Mouse (Mus musculus) inflammation-experienced regulatory T-cells, adult 6 months (primary cell): ENCODE measurements around the gene BC048562. TPM values are rescaled to one million over a fixed set of nuclear protein-coding genes. Genes with fewer than 3 reads are reported as not detected.

Source experiments
- ATAC-seq: one replicate; pipeline ENCODE4 v1.8.0; 2017
- polyA plus RNA-seq, 3 experiments: library from polyadenylated mRNA; unstranded; fragments of 100-300 nt; shearing (Covaris generic); gene quantifications; one replicate each; pipeline ENCODE4 v1.2.1; 2017

BC048562 gene
- polyA plus RNA-seq, 3 experiments from 2014 or later = not detected

DNA sequence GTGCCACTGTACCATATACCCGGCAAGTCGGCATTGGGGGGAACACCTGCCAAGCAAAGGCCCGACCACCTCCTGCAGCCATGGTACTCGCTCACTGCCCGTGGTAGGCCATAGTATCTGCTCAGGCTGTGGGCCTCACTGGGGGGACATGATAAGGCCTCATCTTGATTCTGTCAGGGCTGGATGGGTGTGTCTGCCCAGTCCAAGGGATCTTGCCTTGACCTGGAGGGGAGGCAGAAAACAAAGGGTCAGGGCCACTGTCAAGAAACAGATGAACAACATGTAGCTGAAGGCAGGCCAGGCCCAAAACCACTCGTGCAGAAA is 14.8 kb downstream of the BC048562 start:
- no peak for ATAC-seq

DNA sequence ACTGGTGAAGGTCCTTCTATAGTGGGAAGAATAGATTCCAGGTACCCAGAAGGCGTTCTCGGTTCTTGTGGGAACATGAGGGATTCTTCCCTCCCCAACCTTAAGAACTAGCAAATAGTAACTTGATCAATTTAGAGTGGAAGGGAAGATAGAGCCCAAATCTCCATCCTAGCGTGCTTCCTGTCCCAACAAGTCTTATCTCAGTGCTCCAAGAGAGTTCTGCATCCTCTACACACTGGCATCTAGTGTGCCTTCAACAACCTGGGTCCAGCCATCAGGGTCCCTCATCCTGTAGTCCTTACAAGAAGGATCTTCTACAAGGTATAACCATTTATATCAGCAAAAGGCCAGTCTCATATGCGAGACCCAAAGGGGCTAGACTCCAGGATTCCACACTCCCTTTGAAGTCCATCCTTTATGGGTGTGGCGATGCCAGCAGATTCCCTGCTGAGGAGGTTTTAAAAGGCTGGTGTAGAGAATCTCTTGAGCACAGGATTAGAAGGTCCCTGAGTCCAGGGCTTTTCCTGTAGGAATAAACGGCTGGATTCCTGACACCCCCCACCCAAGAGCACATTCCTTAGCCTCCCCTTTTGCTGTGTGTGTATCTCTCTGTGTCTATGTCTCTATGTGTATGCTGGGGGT is 15.4 kb downstream of the BC048562 start:
- no peak for ATAC-seq

GRCm38 (mm10) chr9:108452291-108452906 is 16.1 kb downstream of the BC048562 start:
- ATAC-seq = peak; percentile 69

DNA sequence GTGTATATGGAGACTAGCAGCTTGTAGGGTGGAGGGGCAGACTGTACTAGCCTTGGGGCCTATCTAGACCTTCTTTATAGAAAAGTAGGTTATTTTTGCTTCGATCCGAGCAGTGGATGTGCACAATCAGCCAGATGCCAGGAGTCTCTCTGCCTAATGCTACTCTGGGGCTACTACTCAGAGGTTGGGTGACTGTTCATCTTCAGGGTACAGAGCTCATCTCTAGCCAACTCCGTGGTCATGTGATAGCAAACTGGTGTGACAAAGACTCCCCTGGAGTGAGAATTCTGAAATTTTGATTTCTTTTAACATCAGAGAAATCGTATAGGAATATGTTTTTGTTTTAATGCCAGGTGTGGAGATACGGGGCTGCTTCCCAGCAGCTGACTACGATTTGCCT is 16.6 kb downstream of the BC048562 start:
- ATAC-seq = no peak

- no peak for ATAC-seq
Measured at GRCm38 (mm10) chr9:108453458-108453857, 17.2 kb downstream of the BC048562 start.

GRCm38 (mm10) chr9:108454429-108454828 is 18.1 kb downstream of the BC048562 start:
- no peak for ATAC-seq

DNA sequence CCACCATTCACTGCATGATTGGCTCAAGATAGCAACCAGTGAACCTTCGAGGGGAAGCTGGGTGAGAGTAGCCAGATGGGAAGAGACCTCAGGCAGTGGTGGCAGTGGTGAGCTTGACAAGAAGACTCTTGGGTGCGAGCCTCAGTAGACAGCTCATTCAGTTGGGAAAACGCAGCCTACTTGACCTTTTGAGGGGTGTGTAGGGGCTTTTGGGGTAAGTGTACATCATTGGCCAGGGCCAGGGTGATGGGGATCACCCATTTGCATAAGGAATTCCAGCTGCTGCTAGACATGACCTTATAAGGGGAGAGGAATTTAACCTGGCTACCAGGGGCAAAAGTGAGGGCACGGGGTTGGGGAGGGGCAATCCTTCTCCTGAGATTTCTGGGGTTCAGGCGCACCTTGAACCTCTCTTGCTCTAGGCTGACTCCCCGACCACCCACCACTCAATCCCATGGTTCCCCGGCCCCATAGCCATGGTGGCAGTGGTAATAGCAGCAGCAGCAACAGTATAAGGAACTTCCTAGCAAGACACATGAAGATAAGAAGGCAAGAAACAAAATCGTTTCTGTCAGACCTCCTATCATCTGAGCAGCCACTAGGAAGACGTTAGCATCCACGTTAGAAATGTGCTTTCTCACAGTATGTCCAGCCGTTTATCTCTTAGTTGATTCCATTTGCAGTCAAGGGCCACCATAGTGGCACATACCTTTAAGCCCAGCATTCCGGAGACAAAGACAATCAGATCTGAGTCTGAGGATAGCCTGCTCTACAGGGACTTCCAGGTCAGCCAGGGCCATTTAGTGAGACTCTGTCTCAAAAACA is 19.7 kb downstream of the BC048562 start:
- no peak for ATAC-seq

DNA sequence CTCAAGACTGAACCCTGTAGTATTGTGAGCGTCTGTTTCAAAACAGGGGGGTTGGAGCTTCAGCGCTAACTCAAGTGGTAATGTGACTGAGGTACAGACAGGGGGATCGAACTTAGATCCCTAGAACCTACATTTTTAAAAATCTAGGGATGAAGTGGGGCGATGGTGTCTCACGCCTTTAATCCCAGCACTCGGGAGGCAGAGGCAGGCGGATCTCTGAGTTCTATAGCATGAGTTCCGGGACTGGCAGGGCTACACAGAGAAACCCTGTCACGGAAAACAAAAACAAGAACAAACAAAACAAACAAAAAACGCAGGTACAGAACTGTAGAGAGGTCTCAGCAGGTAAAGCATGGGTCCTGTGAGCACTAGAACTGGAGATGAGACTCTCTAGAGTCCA is 20.7 kb downstream of the BC048562 start:
- ATAC-seq = no peak

GRCm38 (mm10) chr9:108459939-108460318 is 23.6 kb downstream of the BC048562 start:
- peak; percentile 54 for ATAC-seq

DNA sequence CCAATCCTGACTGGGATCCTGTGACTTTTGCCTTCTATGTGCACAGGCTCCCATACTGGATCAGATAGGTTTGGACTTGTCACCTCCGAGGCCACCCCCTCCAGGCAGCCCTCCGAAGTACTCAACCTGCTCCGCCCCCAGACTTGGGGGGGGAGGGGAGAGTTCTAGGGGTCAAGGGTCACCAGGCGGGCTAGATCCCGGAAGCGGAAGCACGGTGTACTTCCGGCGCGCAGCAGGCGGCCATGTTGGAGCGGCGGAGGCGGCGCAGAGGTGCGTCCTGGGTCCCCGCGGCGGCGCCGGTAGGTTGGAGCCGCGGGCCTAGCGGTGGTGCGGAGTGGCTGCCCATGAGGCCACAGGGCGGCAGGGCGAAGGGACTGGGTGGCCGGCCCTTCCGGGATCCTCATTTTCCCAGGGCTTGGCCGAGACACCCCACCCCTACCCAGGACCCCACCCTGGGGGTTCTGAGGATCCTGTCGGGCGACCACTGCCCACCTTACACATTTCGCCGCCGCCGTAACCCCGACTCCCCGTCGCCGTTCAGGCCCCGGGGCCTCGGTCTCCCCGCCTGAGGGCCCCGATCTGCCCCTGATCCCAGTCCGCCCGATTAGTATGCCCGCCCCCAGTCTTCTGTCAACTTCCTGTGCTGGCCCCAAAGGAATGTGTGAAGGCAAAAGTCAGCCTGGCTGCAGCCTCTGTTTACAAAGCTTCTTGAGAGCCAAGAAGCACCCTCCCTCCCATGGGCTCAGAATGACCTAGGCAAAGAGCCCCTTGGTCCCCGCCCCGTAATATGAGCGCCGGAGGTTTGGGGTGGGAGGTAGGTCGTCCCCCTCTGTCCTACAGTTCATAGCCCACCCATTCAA is 24.3 kb downstream of the BC048562 start, which contains the start of gene Ccdc71:
TSS of gene Ccdc71 (plus strand) at position 209 of the 860 bp plus-strand sequence.
- peak; percentile 89 for ATAC-seq

- ATAC-seq = no peak
Measured at GRCm38 (mm10) chr9:108461181-108461631, 24.9 kb downstream of the BC048562 start, which contains the start of gene Klhdc8b. Gene Klhdc8b, minus strand, starts transcription at chr9:108461581.

DNA sequence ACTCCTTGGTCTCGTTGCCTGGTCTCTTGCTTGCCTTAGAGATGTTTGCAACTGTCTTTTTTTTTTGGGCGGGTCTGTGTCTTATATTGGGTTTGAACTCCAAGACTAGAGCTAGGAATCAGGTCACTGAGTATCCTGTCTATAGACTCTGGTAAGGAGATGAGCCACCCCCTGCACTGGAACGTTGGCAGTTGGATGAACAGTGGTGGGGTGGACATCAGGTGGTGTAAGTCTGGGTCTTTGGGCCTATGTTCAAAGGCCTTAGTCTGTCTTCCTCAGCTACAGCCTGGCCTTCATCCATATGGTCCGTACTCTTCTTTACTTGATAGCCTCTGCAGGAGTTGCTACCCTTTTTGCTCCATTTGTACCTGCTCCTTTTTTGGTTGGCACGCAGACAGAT is 25.4 kb downstream of the BC048562 start:
- no peak for ATAC-seq

DNA sequence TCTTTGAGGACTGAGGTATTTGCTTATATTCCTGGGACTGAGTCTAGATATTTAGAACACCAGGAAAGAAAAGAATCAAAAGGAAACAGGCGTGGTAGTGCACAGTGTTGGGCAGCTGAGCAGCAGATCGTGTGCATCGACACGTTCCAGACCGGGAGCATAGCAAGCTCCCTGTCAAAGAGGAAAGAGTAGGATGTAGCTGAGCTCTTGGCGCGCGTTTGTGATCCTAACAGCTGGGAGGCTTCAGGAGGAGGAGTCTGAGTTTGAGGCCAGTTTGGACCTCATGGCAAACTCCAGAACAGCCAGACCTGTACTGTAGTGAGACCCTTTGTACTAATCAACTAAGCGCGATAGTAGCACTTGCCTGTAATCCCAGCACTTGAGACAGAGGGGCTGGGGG is 25.9 kb downstream of the BC048562 start:
- ATAC-seq = no peak

GRCm38 (mm10) chr9:108463713-108464112 is 27.4 kb downstream of the BC048562 start:
- no peak for ATAC-seq

- no peak for ATAC-seq
Measured at GRCm38 (mm10) chr9:108466219-108466618, 29.9 kb downstream of the BC048562 start.

DNA sequence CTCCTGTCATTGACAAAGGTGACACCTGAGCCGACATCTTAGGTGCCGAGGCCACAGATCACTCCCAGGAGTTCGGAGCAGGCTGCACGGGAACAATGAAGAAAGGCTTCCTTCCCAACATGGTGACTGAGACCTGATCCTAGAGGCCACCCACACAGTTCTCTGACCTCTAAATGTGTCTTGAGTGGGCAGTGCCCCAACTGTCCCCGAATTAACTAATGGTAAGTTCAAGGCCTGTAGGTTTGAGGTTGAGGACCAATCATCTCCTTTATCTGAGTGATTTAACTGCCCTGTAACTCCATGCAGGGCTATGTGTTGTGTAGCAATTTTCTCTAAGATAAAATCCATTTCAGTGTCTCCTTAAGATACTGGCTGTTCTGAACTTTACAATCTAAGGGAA is 33.1 kb downstream of the BC048562 start:
- ATAC-seq = no peak

DNA sequence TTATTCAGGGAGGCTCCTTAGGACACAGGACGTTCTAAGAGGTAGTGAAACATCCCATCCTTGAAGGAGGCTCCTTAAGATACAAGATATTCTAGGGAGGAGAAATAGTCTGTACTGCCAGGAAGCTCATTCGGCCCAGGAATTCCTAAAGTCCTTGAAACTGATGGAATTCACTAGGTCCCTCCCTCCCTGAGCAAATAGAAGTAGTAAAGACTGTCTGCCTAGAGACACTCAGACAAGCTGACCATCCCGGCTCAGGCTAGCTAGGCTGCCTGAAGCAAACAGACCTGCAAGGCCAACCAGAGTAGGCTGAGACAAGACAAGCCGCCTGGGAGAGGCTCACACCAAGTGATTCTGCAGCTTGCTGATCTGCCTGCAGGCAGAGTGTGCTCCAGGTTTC is 33.6 kb downstream of the BC048562 start:
- ATAC-seq = no peak

DNA sequence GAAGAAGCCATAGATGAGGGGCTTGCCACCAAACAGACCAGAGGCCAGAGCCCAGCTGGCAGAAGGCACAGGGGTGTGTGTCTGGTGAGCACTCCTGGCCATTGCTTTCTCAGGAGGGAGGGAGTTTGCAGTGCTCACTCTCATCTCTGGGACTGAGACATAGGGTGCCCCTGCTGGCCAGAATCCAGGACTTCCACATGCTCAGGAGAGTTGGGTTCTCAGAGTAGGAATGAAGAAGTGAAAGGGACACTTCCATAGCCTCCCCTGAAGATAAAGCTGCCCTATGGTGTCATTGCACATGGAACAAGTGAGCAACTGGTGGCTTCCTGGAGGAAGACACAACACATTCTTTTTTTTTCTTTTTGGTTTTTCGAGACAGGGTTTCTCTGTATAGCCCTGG is 38.2 kb downstream of the BC048562 start:
- no peak for ATAC-seq

GRCm38 (mm10) chr9:108478638-108479156 is 42.4 kb downstream of the BC048562 start:
- no peak for ATAC-seq

DNA sequence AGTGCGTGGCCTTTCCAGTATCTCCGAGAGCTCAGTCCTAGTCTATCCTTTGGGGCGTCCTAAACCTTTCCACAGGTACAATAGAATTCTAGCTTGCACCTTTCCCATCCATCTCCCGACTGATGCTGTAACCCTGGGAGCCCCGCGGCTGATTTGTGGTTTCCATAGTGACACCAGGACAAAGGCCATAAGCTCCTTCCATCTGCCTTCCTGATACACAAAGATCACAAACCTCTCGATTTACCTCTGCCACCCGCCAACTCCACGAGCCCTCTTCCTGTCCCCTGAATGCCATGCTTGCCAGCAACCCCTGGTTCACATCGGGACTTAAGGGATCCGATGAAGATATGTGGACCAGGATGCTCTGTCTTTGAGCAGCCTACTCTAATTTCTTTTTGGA is 43.0 kb downstream of the BC048562 start:
- no peak for ATAC-seq

DNA sequence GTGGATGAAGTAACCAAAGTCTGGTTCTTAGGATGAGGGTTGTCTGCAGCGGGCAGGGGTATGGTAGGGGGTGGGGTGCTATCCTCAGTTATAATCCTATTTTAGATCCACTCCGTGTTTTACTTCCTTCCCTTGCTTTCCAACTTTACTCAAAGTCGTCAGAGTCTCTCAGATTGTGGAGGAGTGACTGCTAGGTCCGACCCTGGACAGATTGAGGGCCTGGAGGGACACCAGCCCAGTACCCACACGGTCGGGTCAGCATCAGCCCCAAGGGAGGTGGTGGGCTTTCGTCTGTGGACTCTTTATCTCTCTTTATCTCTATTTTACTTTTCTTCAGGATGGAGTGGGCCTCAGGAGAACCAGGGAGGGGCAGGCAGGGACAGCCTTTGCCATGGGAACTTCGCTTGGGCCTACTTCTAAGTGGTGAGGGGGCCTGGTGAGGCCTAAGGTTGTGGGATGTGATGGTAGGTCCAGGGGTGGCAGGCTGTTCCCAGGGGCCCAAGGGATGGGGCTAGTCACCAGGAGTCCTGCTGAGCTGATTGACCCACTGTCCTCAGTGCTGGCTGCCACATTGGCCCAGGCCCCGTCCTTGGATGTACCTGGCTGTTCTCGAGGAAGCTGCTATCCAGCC is 43.6 kb downstream of the BC048562 start, which contains the start of gene Lamb2:
TSS of gene Lamb2 (plus strand) at position 16 of the 631 bp plus-strand sequence.
- no peak for ATAC-seq
